Mouse (Mus musculus) myocyte (in vitro differentiated cells): Measurements from ENCODE around the gene Spred1. TPM values are rescaled to one million over a fixed set of nuclear protein-coding genes. Genes with fewer than 3 reads are reported as not detected.

Experiments
- H3K27me3 ChIP-seq: one replicate; pipeline ENCODE4 v1.6.1; 2011; ENCODE audit not compliant: control insufficient read depth, insufficient read depth, insufficient read length
- H3K36me3 ChIP-seq: one replicate; pipeline ENCODE4 v1.6.1; 2011; ENCODE audit not compliant: control insufficient read depth, insufficient read depth
- H3K4me2 ChIP-seq: one replicate; pipeline ENCODE4 v1.6.1; 2011; ENCODE audit warnings: low read depth, control low read depth
- H3K4me3 ChIP-seq: one replicate; pipeline ENCODE4 v1.5.1; 2011; ENCODE audit warnings: mild to moderate bottlenecking, control low read depth, moderate library complexity
- H3K79me2 ChIP-seq: one replicate; pipeline ENCODE4 v1.6.1; 2011; ENCODE audit not compliant: control insufficient read depth, insufficient read depth
- H3ac ChIP-seq: one replicate; pipeline ENCODE4 v1.6.1; 2011; ENCODE audit not compliant: control insufficient read depth, insufficient read length
- CEBPB ChIP-seq: IDR thresholded peaks from 2 replicates; pipeline ENCODE4 v1.6.1; 2011; ENCODE audit warnings: mild to moderate bottlenecking, moderate library complexity; ENCODE audit not compliant: poor library complexity, insufficient read depth, severe bottlenecking
- E2F4 ChIP-seq: IDR thresholded peaks from one replicate; pipeline ENCODE4 v1.6.1; 2011; ENCODE audit warnings: mild to moderate bottlenecking, control low read depth, moderate library complexity; ENCODE audit not compliant: insufficient read depth
- MAX ChIP-seq: IDR thresholded peaks from one replicate; pipeline ENCODE4 v1.6.1; 2011; ENCODE audit warnings: low read depth, mild to moderate bottlenecking, control low read depth
- MYOD1 ChIP-seq, 3 experiments: IDR thresholded peaks; one replicate each; pipeline ENCODE4 v1.6.1; 2011; ENCODE audit warnings: control low read depth in 2 of 3, low read depth in 2 of 3, mild to moderate bottlenecking in 2 of 3, moderate library complexity in 1 of 3; ENCODE audit not compliant: insufficient read length in 2 of 3, control insufficient read depth in 1 of 3
- MYOG ChIP-seq, 3 experiments: IDR thresholded peaks; one replicate each; pipeline ENCODE4 v1.6.1; 2011; ENCODE audit warnings: control low read depth in 2 of 3, low read depth in 2 of 3, mild to moderate bottlenecking in 2 of 3; ENCODE audit not compliant: insufficient read length in 2 of 3, control insufficient read depth in 1 of 3, insufficient read depth in 1 of 3
- POLR2A ChIP-seq: IDR thresholded peaks from one replicate; pipeline ENCODE4 v1.6.1; 2011; ENCODE audit warnings: low read depth, mild to moderate bottlenecking, control low read depth, moderate library complexity; ENCODE audit not compliant: insufficient read length
- POLR2AphosphoS2 ChIP-seq: IDR thresholded peaks from one replicate; pipeline ENCODE4 v1.6.1; 2011; ENCODE audit warnings: low read depth, control low read depth; ENCODE audit not compliant: insufficient read length
- REST ChIP-seq: IDR thresholded peaks from one replicate; pipeline ENCODE4 v1.6.1; 2011; ENCODE audit warnings: mild to moderate bottlenecking, control low read depth, moderate library complexity; ENCODE audit not compliant: insufficient read depth, insufficient read length
- SRF ChIP-seq: IDR thresholded peaks from one replicate; pipeline ENCODE4 v1.6.1; 2011; ENCODE audit warnings: low read depth; ENCODE audit not compliant: control insufficient read depth, insufficient read length
- TCF12 ChIP-seq: IDR thresholded peaks from one replicate; pipeline ENCODE4 v1.6.1; 2011; ENCODE audit warnings: mild to moderate bottlenecking, control low read depth; ENCODE audit not compliant: poor library complexity, insufficient read depth, severe bottlenecking
- TCF3 ChIP-seq: IDR thresholded peaks from one replicate; pipeline ENCODE4 v1.6.1; 2011; ENCODE audit warnings: low read depth, control low read depth; ENCODE audit not compliant: insufficient read length
- USF1 ChIP-seq: IDR thresholded peaks from one replicate; pipeline ENCODE4 v1.6.1; 2011; ENCODE audit warnings: low read depth, mild to moderate bottlenecking, control low read depth, moderate library complexity
- polyA plus RNA-seq: library from polyadenylated mRNA; unstranded; fragments of >200 nt; fragmentation: generic; extraction: Trizol; gene quantifications from one replicate; pipeline ENCODE4 v1.2.1, GENCODE M21; 2012; ENCODE audit warnings: missing spikeins

Spred1 gene
- polyA plus RNA-seq, 1 experiment = 7.1 TPM

GRCm38 (mm10) chr2:117169037-117169436, 47.9 kb downstream of the Spred1 start:
- H3K36me3 ChIP-seq = peaks cover 6% of the 10 kb centered on the region
- peaks cover 38% of the 10 kb centered on the region for H3K79me2 ChIP-seq
- no peak overlapping the region for H3K4me2 ChIP-seq
- H3ac ChIP-seq = no peak overlapping the region
- H3K4me3 ChIP-seq = no peak overlapping the region
- H3K27me3 ChIP-seq = no peaks in the 10 kb centered on the region
- no peak for TF ChIP-seq REST
- no peak for TF ChIP-seq SRF
- TF ChIP-seq MYOG (IDR thresholded peaks at IDR 0.05; ENCODE audit: control insufficient read depth in 1 of 3, insufficient read depth in 1 of 3, insufficient read length in 2 of 3, low read depth in 2 of 3) = no peak
- TF ChIP-seq MAX = no peak
- TF ChIP-seq USF1 = no peak
- TF ChIP-seq POLR2A = no peak
- TF ChIP-seq TCF3 = no peak
- no peak for TF ChIP-seq CEBPB
- no peak for TF ChIP-seq TCF12
- TF ChIP-seq MYOD1 (IDR thresholded peaks at IDR 0.05; ENCODE audit: control insufficient read depth in 1 of 3, insufficient read length in 2 of 3, low read depth in 2 of 3) = no peak
- TF ChIP-seq E2F4 = no peak
- no peak for TF ChIP-seq POLR2AphosphoS2

- Histone ChIP-seq H3K4me3 (no peak overlapping the region), H3K36me3 (peaks cover 16% of the 10 kb centered on the region), H3ac (no peak overlapping the region), H3K4me2 (no peak overlapping the region), H3K79me2 (peaks cover 28% of the 10 kb centered on the region), H3K27me3 (no peaks in the 10 kb centered on the region)
- TF ChIP-seq USF1 (no peak), POLR2A (no peak), POLR2AphosphoS2 (no peak), MYOG (IDR thresholded peaks at IDR 0.05; ENCODE audit: control insufficient read depth in 1 of 3, insufficient read depth in 1 of 3, insufficient read length in 2 of 3, low read depth in 2 of 3) (no peak), REST (no peak), SRF (no peak), E2F4 (no peak)
Measured at GRCm38 (mm10) chr2:117172981-117173380, 51.8 kb downstream of the Spred1 start.

GRCm38 (mm10) chr2:117176066-117176465, 54.9 kb downstream of the Spred1 start:
- Histone ChIP-seq H3K27me3 (no peaks in the 10 kb centered on the region), H3K36me3 (peaks cover 17% of the 10 kb centered on the region), H3ac (no peak overlapping the region), H3K4me2 (no peak overlapping the region), H3K4me3 (no peak overlapping the region), H3K79me2 (peaks cover 14% of the 10 kb centered on the region)
- no peak for TF ChIP-seq MYOG (IDR thresholded peaks at IDR 0.05; ENCODE audit: control insufficient read depth in 1 of 3, insufficient read depth in 1 of 3, insufficient read length in 2 of 3, low read depth in 2 of 3)
- no peak for TF ChIP-seq E2F4
- no peak for TF ChIP-seq REST

- no peaks in the 10 kb centered on the region for H3K27me3 ChIP-seq
- no peak overlapping the region for H3K4me3 ChIP-seq
- no peak overlapping the region for H3ac ChIP-seq
- TF ChIP-seq USF1 (no peak), E2F4 (no peak), POLR2A (no peak), MYOG (IDR thresholded peaks at IDR 0.05; ENCODE audit: control insufficient read depth in 1 of 3, insufficient read depth in 1 of 3, insufficient read length in 2 of 3, low read depth in 2 of 3) (no peak), MAX (no peak), POLR2AphosphoS2 (no peak), MYOD1 (IDR thresholded peaks at IDR 0.05; ENCODE audit: control insufficient read depth in 1 of 3, insufficient read length in 2 of 3, low read depth in 2 of 3) (no peak), TCF3 (no peak), REST (no peak), TCF12 (no peak), CEBPB (no peak), SRF (no peak)
- H3K36me3 ChIP-seq = peaks cover 17% of the 10 kb centered on the region
- peaks cover 14% of the 10 kb centered on the region for H3K79me2 ChIP-seq
- H3K4me2 ChIP-seq = no peak overlapping the region
Measured at GRCm38 (mm10) chr2:117176937-117177336, 55.8 kb downstream of the Spred1 start.

- Histone ChIP-seq H3K4me2 (no peak overlapping the region), H3K36me3 (peaks cover 23% of the 10 kb centered on the region), H3ac (no peak overlapping the region), H3K27me3 (no peaks in the 10 kb centered on the region), H3K79me2 (no peaks in the 10 kb centered on the region), H3K4me3 (no peak overlapping the region)
- TF ChIP-seq REST (no peak), MYOD1 (IDR thresholded peaks at IDR 0.05; ENCODE audit: control insufficient read depth in 1 of 3, insufficient read length in 2 of 3, low read depth in 2 of 3) (no peak), TCF12 (no peak), MAX (no peak), POLR2AphosphoS2 (no peak), E2F4 (no peak), POLR2A (no peak), SRF (no peak), MYOG (IDR thresholded peaks at IDR 0.05; ENCODE audit: control insufficient read depth in 1 of 3, insufficient read depth in 1 of 3, insufficient read length in 2 of 3, low read depth in 2 of 3) (no peak), USF1 (no peak), TCF3 (no peak), CEBPB (no peak)
Measured at GRCm38 (mm10) chr2:117180250-117180885, 59.2 kb downstream of the Spred1 start.
